8 mouse cellular contexts compared by ENCODE assay signal in genomic region chr5:147430361-147430935, GRCm38 (mm10). TPM values are rescaled to one million over a fixed set of nuclear protein-coding genes. Genes with fewer than 3 reads are reported as not detected.
DNase-seq lines count a peak whose midpoint lies in the region; ATAC-seq and TF ChIP-seq lines count a peak whose summit lies in the region.

No protein-coding gene starts in this region.

- TF ChIP-seq CTCF in kidney, adult 2 months (conservative IDR thresholded peaks at IDR 0.05; ENCODE audit: insufficient read depth, insufficient read length, low read depth, low read length), result no peak

- TF ChIP-seq POLR2A in kidney, adult 2 months (IDR thresholded peaks at IDR 0.05; ENCODE audit: low read depth, low read length), result no peak

- no peaks in the 10 kb centered on the region for H3K9me3 ChIP-seq in liver, embryonic 15.5 days (replicated peaks)
- H3K9me3 ChIP-seq in neural tube, embryonic 11.5 days (ENCODE audit: control insufficient read depth, low read length), result no peaks in the 10 kb centered on the region

- under 1% methylated on average over 75 of the region's 91 CpGs for WGBS in kidney, adult 2 months
- under 1% methylated on average over 74 of the region's 91 CpGs for WGBS in liver, embryonic 15.5 days (ENCODE audit: insufficient replicate concordance)
- under 1% methylated on average over 56 of the region's 91 CpGs for WGBS in neural tube, embryonic 11.5 days

- peak overlapping the region; percentile 98 for H3K9ac ChIP-seq in liver, embryonic 15.5 days
- peak overlapping the region; percentile 91 for H3K9ac ChIP-seq in neural tube, embryonic 11.5 days (ENCODE audit: low read length)

- peak; percentile 39 for DNase-seq in ovary, postnatal 10 days (ENCODE audit: low spot score)
- no peak for DNase-seq in ovary, adult 18-20 months (ENCODE audit: low spot score)
- DNase-seq in cerebellum, postnatal 10 days, result peak; percentile 67 to 72
- DNase-seq in gastrocnemius, adult 8-10 months (ENCODE audit: low spot score in 2 of 2), result peak; percentile 14 to 26
- peak; percentile 52 for DNase-seq in kidney, adult 2 months
- DNase-seq in neural tube, embryonic 11.5 days (ENCODE audit: low spot score), result peak; percentile 68
- peak; percentile 58 for DNase-seq in thymus, postnatal 0 days (ENCODE audit: low spot score)

- H3K4me1 ChIP-seq in kidney, adult 2 months (ENCODE audit: control insufficient read depth, insufficient read depth, low read length), result peaks cover 26% of the 10 kb centered on the region
- peaks cover 59% of the 10 kb centered on the region for H3K4me1 ChIP-seq in liver, embryonic 15.5 days (replicated peaks)
- H3K4me1 ChIP-seq in neural tube, embryonic 11.5 days (ENCODE audit: control insufficient read depth, insufficient read depth, low read length), result 0 out of 2 replicates have a peak, but pooled peaks cover 3% of the 10 kb centered on the region

- peak overlapping the region; percentile 93 for H3K4me3 ChIP-seq in kidney, adult 2 months (ENCODE audit: insufficient read depth, low read depth, low read length)
- peak overlapping the region; percentile 100 for H3K4me3 ChIP-seq in liver, embryonic 15.5 days (replicated peaks)
- H3K4me3 ChIP-seq in neural tube, embryonic 11.5 days (ENCODE audit: low read depth, low read length), result peak overlapping the region; percentile 95

- H3K27me3 ChIP-seq in kidney, adult 2 months (replicated peaks; ENCODE audit: control insufficient read depth, insufficient read depth, low read length), result no peaks in the 10 kb centered on the region
- H3K27me3 ChIP-seq in liver, embryonic 15.5 days, result no peaks in the 10 kb centered on the region
- H3K27me3 ChIP-seq in neural tube, embryonic 11.5 days (ENCODE audit: control insufficient read depth, insufficient read depth, low read length), result no peaks in the 10 kb centered on the region

- H3K27ac ChIP-seq in kidney, adult 2 months (ENCODE audit: insufficient read depth, low read depth, low read length), result peak overlapping the region; percentile 97
- H3K27ac ChIP-seq in liver, embryonic 15.5 days (replicated peaks), result peak overlapping the region; percentile 100
- H3K27ac ChIP-seq in neural tube, embryonic 11.5 days (ENCODE audit: low read depth, low read length), result peak overlapping the region; percentile 97

- no peaks in the 10 kb centered on the region for H3K36me3 ChIP-seq in kidney, adult 2 months (ENCODE audit: control insufficient read depth, insufficient read depth, low read length)
- peaks cover 13% of the 10 kb centered on the region for H3K36me3 ChIP-seq in liver, embryonic 15.5 days (replicated peaks)
- H3K36me3 ChIP-seq in neural tube, embryonic 11.5 days (ENCODE audit: control insufficient read depth, insufficient read depth, low read length), result no peaks in the 10 kb centered on the region

- H3K4me2 ChIP-seq in liver, embryonic 15.5 days, result peak overlapping the region; percentile 85
- peak overlapping the region; percentile 71 for H3K4me2 ChIP-seq in neural tube, embryonic 11.5 days (ENCODE audit: low read depth)

- peak; percentile 89 for ATAC-seq in liver, embryonic 15.5 days (ENCODE audit: insufficient read depth)
- peak; percentile 75 for ATAC-seq in neural tube, embryonic 11.5 days (ENCODE audit: insufficient read depth, low FRiP score, low TSS enrichment)

RNA-seq across cellular contexts. Expression of gene Pan3, which starts 0.5 kb away (rescaled TPM):
- 10 to 100 TPM; 12.9 to 18.4 (median 15.4) TPM for total RNA-seq in gastrocnemius, adult 8-10 months (2022)
- 37.9 and 47.2 TPM in 2 replicates for polyA plus RNA-seq in kidney, adult 2 months (2012; rRNA removed)
- 28.7 and 30.0 TPM in 2 replicates for polyA plus RNA-seq in liver, embryonic 15.5 days (2015; fragmentation: Nextera tagmentation; extraction: Ambion mirVana)
- 51.0 and 52.9 TPM in 2 replicates for polyA plus RNA-seq in neural tube, embryonic 11.5 days (2014; fragmentation: Nextera tagmentation; extraction: Ambion mirVana)
- 139 and 191 TPM in 2 replicates for polyA plus RNA-seq in thymus, postnatal 0 days (2015; fragmentation: Nextera tagmentation; extraction: Ambion mirVana)

RNA-seq across cellular contexts. Expression of gene Flt3, which starts 30.2 kb away (rescaled TPM):
- not detected for total RNA-seq in gastrocnemius, adult 8-10 months (2022)
- polyA plus RNA-seq in kidney, adult 2 months (2012; rRNA removed), result 0.26 and 0.78 TPM in 2 replicates
- polyA plus RNA-seq in liver, embryonic 15.5 days (2015; fragmentation: Nextera tagmentation; extraction: Ambion mirVana), result 1.4 and 1.8 TPM in 2 replicates
- 0.21 TPM in 1 of 2 replicates, not detected in the other for polyA plus RNA-seq in neural tube, embryonic 11.5 days (2014; fragmentation: Nextera tagmentation; extraction: Ambion mirVana)
- 2.6 and 3.1 TPM in 2 replicates for polyA plus RNA-seq in thymus, postnatal 0 days (2015; fragmentation: Nextera tagmentation; extraction: Ambion mirVana)
